Mouse (Mus musculus) liver, embryonic 14.5 days (tissue): ENCODE measurements at regions not wholly inside any gene's neighbourhood (a gene's known extent, or its start where the extent isn't known, plus 50 kb on each side); places are given as distances from the start of the nearest gene placed in this dataset.

Source experiments
- ATAC-seq: fragments of 200-750 bp; cut with Nextera tagmentation; 2 replicates; pipeline ENCODE4 v1.8.0; 2017; ENCODE audit warnings: moderate number of reproducible peaks, mild to moderate bottlenecking, moderate library complexity; ENCODE audit not compliant: insufficient read depth
- DNase-seq, 3 experiments: peaks; one replicate each; pipeline ENCODE4 v3.0.0-alpha.2; 2012 to 2013; ENCODE audit warnings: low read depth in 3 of 3, low spot score in 3 of 3
- H3K27ac ChIP-seq: fragments of 300-500 bp; sonication (generic); 2 replicates; pipeline ENCODE4 v1.5.1; 2014; ENCODE audit warnings: moderate library complexity, mild to moderate bottlenecking, control low read depth, inconsistent platforms
- H3K27me3 ChIP-seq: fragments of 300-500 bp; sonication (generic); 2 replicates; pipeline ENCODE4 v1.6.1; 2014; ENCODE audit warnings: mild to moderate bottlenecking, low read length, moderate library complexity; ENCODE audit not compliant: control insufficient read depth, insufficient read depth
- H3K36me3 ChIP-seq: fragments of 300-500 bp; sonication (generic); replicated peaks from 2 replicates; pipeline ENCODE4 v1.6.1; 2014; ENCODE audit warnings: low read depth; ENCODE audit not compliant: control insufficient read depth, insufficient read depth
- H3K4me1 ChIP-seq, 2 experiments: fragments of 200-500 bp in 1 of 2; fragments of 300-500 bp in 1 of 2; sonication (generic) in 1 of 2; replicated peaks; 2 replicates each; pipeline ENCODE4 v1.6.1; 2012 to 2014; ENCODE audit warnings: antibody characterized with exemption in 1 of 2, inconsistent platforms in 1 of 2, low read length in 1 of 2; ENCODE audit not compliant: control insufficient read depth in 2 of 2, insufficient read depth in 2 of 2
- H3K4me2 ChIP-seq: fragments of 300-500 bp; sonication (generic); 2 replicates; pipeline ENCODE4 v1.6.1; 2014; ENCODE audit warnings: low read depth, mild to moderate bottlenecking, control low read depth, moderate library complexity
- H3K4me3 ChIP-seq, 2 experiments: fragments of 200-500 bp in 1 of 2; fragments of 300-500 bp in 1 of 2; sonication (generic) in 1 of 2; 2 replicates each; pipeline ENCODE4 v1.5.1; 2012 to 2014; ENCODE audit warnings: low read depth in 2 of 2, low read length in 2 of 2, mild to moderate bottlenecking in 2 of 2, control low read depth in 1 of 2, inconsistent platforms in 1 of 2, moderate library complexity in 1 of 2; ENCODE audit not compliant: insufficient read depth in 1 of 2
- H3K9ac ChIP-seq: fragments of 300-500 bp; sonication (generic); replicated peaks from 2 replicates; pipeline ENCODE4 v1.6.1; 2014; ENCODE audit warnings: mild to moderate bottlenecking, control low read depth, moderate library complexity
- H3K9me3 ChIP-seq: fragments of 300-500 bp; sonication (generic); 2 replicates; pipeline ENCODE4 v1.6.1; 2016; ENCODE audit warnings: low read length, mixed read lengths; ENCODE audit not compliant: control insufficient read depth
- CTCF ChIP-seq: IDR thresholded peaks from 2 replicates; pipeline ENCODE4 v1.5.1; 2016; ENCODE audit warnings: antibody characterized with exemption, low read depth, control low read depth
- EP300 ChIP-seq: IDR thresholded peaks from 2 replicates; pipeline ENCODE4 v1.6.1; 2016; ENCODE audit warnings: antibody characterized with exemption, low read depth
- WGBS: fragments of 180-500 bp; shearing (Covaris S2); extraction: QIAGEN DNeasy Blood & Tissue Kit; methylation state at CpG from one replicate; pipeline ENCODE4 v1.1.7; 2014; ENCODE audit not compliant: insufficient replicate concordance; 5-methylcytosine and 5-hydroxymethylcytosine counted together

DNA sequence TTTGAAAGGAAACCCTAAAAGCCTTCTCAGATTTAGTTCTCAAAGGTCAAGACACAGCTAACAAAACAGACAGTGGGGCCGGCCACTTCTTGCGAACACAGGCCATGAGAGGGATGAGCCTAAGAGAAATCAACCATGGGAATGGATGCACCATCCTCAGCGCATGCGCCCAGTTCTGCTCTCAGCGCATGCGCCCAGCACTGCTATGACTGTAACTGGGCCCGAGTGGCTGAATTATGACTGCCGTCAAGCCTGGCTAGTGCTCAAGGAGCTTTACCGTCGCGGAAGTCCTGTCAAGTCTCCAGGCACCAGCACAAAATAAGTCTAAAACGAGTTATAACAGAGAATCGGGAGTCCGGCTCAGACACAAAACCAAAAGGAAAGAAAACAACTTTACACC is 870.6 kb downstream of the Zfp704 start:
- Histone ChIP-seq H3K4me1 (no peaks in the 10 kb centered on the region), H3K36me3 (no peaks in the 10 kb centered on the region), H3K4me2 (no peak overlapping the region), H3K9me3 (no peaks in the 10 kb centered on the region), H3K9ac (no peak overlapping the region), H3K27ac (no peak overlapping the region), H3K27me3 (no peaks in the 10 kb centered on the region; the same call in 1 of the 2 replicates), H3K4me3 (no peak overlapping the region)
- DNase-seq, result no peak
- TF ChIP-seq EP300 (no peak), CTCF (no peak)
- WGBS, result 80% methylated on average over 14 of the region's 14 CpGs
- no peak for ATAC-seq

DNA sequence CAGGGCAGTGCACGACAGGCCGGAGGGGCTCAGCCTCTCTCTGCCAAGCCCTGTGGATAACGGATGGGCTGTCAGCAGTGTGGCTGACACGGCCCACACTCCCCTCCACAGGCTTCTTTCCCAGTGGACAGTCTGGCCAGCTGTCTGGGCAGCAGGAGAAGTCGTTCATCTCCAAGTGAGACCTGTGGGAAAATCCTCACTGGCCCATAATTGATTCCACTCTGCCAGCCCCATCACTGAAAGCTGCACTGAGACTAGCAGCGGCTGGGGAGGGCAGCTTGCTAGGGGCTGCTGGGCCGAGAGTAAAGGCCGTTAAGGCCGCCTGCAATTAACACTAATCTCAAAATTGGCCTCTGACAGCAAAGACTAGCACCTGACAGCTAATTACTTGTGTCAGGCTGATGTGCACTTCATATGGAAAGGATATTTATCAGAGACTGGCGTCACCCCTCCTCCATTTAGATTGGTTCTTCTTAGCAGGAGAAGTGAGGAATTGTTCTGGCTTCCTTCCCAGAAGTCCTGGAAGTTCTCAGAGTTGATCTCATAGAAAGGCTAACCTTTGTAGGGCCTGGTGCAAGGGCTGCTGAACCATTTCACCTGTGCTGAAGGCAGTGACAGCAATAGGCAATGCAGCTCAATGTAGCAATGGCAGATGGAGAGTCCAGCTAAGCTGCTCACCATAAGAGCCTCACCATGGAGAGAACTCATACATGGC is 873.5 kb downstream of the Zfp704 start:
- no peaks in the 10 kb centered on the region for H3K36me3 ChIP-seq
- no peak overlapping the region for H3K4me2 ChIP-seq
- ATAC-seq (no peak), DNase-seq (no peak)
- no peaks in the 10 kb centered on the region; the same call in 1 of the 2 replicates for H3K27me3 ChIP-seq
- no peaks in the 10 kb centered on the region for H3K9me3 ChIP-seq
- no peak overlapping the region for H3K4me3 ChIP-seq
- WGBS, result 41% methylated on average over 10 of the region's 10 CpGs
- no peak overlapping the region for H3K27ac ChIP-seq
- no peak overlapping the region for H3K9ac ChIP-seq
- no peaks in the 10 kb centered on the region for H3K4me1 ChIP-seq
- TF ChIP-seq EP300, result no peak

DNA sequence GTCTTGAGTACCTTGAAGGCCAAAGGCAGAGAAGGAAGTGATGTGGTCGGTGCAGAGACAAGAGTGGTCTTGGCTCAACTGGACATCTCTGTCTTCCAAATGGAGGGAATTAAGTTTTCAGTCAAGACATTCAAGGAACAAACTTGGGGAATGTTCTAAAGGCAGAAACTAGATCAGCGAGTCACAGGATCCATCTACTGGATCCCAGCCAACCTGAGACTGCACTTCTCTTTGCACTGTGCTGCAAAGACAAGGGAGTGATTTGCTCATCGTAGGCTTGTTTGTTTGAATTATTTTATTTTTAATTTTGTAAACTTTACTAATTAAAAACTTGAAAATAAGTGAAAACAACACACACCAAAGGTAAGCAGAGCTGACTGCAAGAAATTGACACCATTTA is 875.8 kb downstream of the Zfp704 start:
- Histone ChIP-seq H3K9me3 (no peaks in the 10 kb centered on the region), H3K4me3 (no peak overlapping the region), H3K4me1 (no peaks in the 10 kb centered on the region), H3K4me2 (no peak overlapping the region), H3K27me3 (no peaks in the 10 kb centered on the region; the same call in 1 of the 2 replicates), H3K36me3 (no peaks in the 10 kb centered on the region), H3K9ac (no peak overlapping the region), H3K27ac (no peak overlapping the region)
- no peak for TF ChIP-seq EP300
- TF ChIP-seq CTCF, result no peak
- DNase-seq, result no peak
- no peak for ATAC-seq
- WGBS, result 55% methylated on average over 3 of the region's 3 CpGs

DNA sequence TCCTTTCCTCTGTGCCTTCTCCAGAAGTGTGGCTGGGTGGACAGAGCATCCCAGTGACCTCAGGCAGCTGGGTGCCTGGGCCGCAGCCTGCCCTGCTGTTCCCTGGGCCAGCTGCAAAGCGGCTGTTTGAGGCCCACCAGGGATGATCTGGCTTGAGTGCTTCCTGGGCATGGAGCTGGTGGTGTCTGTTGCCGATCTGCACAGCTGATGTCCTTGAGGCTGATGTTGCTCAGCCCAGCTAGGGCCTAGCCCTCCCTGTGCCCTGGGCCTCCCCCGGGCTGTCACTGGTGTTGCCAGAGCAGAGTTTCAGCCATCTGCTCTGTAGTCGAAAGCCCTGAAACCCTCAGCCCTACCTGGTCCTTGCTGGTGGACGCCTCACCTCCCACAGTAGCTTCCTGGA is 878.5 kb downstream of the Zfp704 start:
- ATAC-seq (no peak), DNase-seq (no peak)
- H3K9ac ChIP-seq, result no peak overlapping the region
- no peaks in the 10 kb centered on the region for H3K36me3 ChIP-seq
- no peaks in the 10 kb centered on the region; the same call in 1 of the 2 replicates for H3K27me3 ChIP-seq
- no peak overlapping the region for H3K4me2 ChIP-seq
- no peaks in the 10 kb centered on the region for H3K9me3 ChIP-seq
- no peaks in the 10 kb centered on the region for H3K4me1 ChIP-seq
- no peak overlapping the region for H3K27ac ChIP-seq
- no peak for TF ChIP-seq CTCF
- no peak for TF ChIP-seq EP300
- WGBS, result 63% methylated on average over 6 of the region's 6 CpGs
- no peak overlapping the region for H3K4me3 ChIP-seq

DNA sequence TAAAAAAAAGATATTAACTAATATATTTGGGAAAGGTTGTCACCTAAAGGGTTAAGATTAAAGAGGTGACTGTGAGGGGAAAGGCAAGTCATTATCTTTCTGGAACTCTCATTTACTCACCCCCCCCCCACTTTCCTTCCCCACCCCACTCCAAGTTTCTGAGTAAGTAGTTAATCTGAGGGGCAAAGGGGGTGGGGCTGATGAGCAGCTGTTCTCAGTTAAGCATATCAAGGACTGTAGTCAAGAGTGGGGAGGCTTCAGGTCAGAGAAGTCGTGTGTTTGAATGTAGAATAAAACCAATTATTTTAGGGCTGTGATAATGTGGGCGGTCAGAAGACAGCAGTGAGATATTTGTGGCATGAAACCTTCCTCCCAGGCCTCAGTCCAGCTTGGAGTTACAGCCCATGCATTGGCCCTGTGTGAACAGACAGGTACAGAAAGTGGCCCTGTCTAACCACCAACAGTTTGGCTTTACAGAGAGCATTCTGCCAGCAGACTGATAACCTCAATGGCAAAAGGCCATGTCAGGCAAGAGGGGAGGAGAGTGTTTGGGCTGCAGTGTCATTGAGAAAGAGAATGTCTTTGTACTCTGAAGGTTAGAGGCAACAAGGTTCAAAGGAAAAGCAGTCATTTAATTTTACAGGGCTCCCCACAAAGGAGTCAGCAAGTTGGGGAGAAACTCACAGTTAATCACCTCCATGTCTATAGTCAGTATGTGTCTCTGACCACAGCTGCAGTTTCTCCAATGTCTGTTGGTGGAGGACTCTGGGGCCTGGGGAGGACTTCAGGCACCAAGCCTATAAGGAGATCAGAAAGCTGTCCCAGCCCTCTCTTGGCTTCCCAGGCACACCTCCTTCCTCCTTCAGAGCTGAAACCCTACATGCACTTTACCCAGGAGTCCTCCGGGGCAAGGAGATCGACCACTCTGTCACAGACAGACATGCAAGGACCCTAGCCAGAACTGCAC is 888.0 kb downstream of the Zfp704 start:
- Histone ChIP-seq H3K9ac (no peak overlapping the region), H3K4me3 (no peak overlapping the region), H3K4me2 (no peak overlapping the region), H3K36me3 (no peaks in the 10 kb centered on the region), H3K27ac (no peak overlapping the region), H3K9me3 (no peaks in the 10 kb centered on the region), H3K27me3 (peaks cover 5% of the 10 kb centered on the region; the same call in 1 of the 2 replicates), H3K4me1 (peaks cover 4 to 12% of the 10 kb centered on the region in 2 experiments; a peak in 3 of 4 replicates)
- ATAC-seq, result peak; percentile 74
- TF ChIP-seq EP300 (no peak; the same call in 1 of the 2 replicates), CTCF (no peak)
- DNase-seq, result peak in 1 of 3 experiments; percentile 14
- 35% methylated on average over 4 of the region's 4 CpGs for WGBS
